Mouse (Mus musculus) lung, postnatal 0 days (tissue): ENCODE data around the gene Hs2st1. TPM values are rescaled to one million over a fixed set of nuclear protein-coding genes. Genes with fewer than 3 reads are reported as not detected.
A peak's percentile ranks its signal among the peaks of the same experiment; 100 is the strongest.

Experiments used
- ATAC-seq: fragments of 200-750 bp; cut with Nextera tagmentation; 2 replicates; pipeline ENCODE4 v1.8.0; 2017; ENCODE audit warnings: moderate library complexity
- DNase-seq: peaks from one replicate; pipeline ENCODE4 v3.0.0-alpha.2; 2016; ENCODE audit warnings: low spot score
- H3K27ac ChIP-seq: fragments of 300-500 bp; sonication (generic); 2 replicates; pipeline ENCODE4 v1.5.1; 2014; ENCODE audit warnings: antibody characterized with exemption, mild to moderate bottlenecking, low read length, mixed read lengths
- H3K27me3 ChIP-seq: fragments of 300-500 bp; sonication (generic); replicated peaks from 2 replicates; pipeline ENCODE4 v1.6.1; 2014; ENCODE audit warnings: low read length, mixed read lengths; ENCODE audit not compliant: insufficient read depth
- H3K36me3 ChIP-seq: fragments of 300-500 bp; sonication (generic); 2 replicates; pipeline ENCODE4 v1.6.1; 2014; ENCODE audit warnings: low read length, mixed read lengths; ENCODE audit not compliant: insufficient read depth
- H3K4me1 ChIP-seq: fragments of 300-500 bp; sonication (generic); 2 replicates; pipeline ENCODE4 v1.6.1; 2014; ENCODE audit warnings: antibody characterized with exemption, low read depth, low read length, mixed read lengths; ENCODE audit not compliant: insufficient read depth
- H3K4me2 ChIP-seq: fragments of 300-500 bp; sonication (generic); replicated peaks from 2 replicates; pipeline ENCODE4 v1.6.1; 2014; ENCODE audit warnings: low read depth, mild to moderate bottlenecking, low read length, moderate library complexity, mixed read lengths
- H3K4me3 ChIP-seq: fragments of 300-500 bp; sonication (generic); 2 replicates; pipeline ENCODE4 v1.5.1; 2014; ENCODE audit warnings: low read depth, low read length
- H3K9ac ChIP-seq: fragments of 300-500 bp; sonication (generic); replicated peaks from 2 replicates; pipeline ENCODE4 v1.6.1; 2014; ENCODE audit warnings: low read depth, mild to moderate bottlenecking
- H3K9me3 ChIP-seq: fragments of 300-500 bp; sonication (generic); 2 replicates; pipeline ENCODE4 v1.6.1; 2016; ENCODE audit warnings: low read length, mixed read lengths
- CTCF ChIP-seq: IDR thresholded peaks from 2 replicates; pipeline ENCODE4 v1.5.1; 2016; ENCODE audit warnings: antibody characterized with exemption, mild to moderate bottlenecking
- EP300 ChIP-seq: IDR thresholded peaks from 2 replicates; pipeline ENCODE4 v1.6.1; 2016; ENCODE audit warnings: antibody characterized with exemption, mild to moderate bottlenecking, control low read depth
- WGBS: fragments of 180-500 bp; shearing (Covaris S2); extraction: QIAGEN DNeasy Blood & Tissue Kit; methylation state at CpG from one replicate; pipeline ENCODE4 v1.1.7; 2014; 5-methylcytosine and 5-hydroxymethylcytosine counted together
- polyA plus RNA-seq: library from polyadenylated mRNA; unstranded; fragments of >200 nt; fragmentation: Nextera tagmentation; extraction: Ambion mirVana; gene quantifications from 2 replicates; pipeline ENCODE4 v1.2.1, GENCODE M21; 2015

Hs2st1 gene
- polyA plus RNA-seq, 1 experiment from 2014 or later, result 25.1 TPM

DNA sequence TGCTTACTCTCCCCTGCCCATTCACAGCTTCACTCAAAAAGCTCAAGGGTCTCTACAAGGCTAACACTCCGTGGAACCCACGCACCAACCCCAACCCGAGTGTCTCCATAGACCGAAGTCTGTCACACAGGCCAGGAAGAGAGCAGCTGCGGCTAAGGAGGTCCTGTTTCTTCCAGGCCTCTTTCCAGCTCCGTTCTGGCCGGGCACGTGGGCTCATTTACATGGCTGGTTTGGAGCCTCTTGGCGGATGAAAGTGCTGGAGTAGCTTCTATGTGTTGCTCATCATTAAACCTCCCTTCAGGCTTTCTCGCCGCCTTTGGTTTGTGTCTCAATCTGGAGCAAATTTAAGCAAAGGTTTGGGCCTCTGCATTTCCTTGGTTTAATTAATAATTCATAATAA, 164.7 kb downstream of the Hs2st1 start:
- no peaks in the 10 kb centered on the region for H3K4me1 ChIP-seq
- no peak overlapping the region for H3K4me2 ChIP-seq
- H3K36me3 ChIP-seq, result no peaks in the 10 kb centered on the region
- H3K9ac ChIP-seq, result no peak overlapping the region
- no peak overlapping the region for H3K4me3 ChIP-seq
- WGBS, result 60% methylated on average over 11 of the region's 11 CpGs
- H3K9me3 ChIP-seq, result no peaks in the 10 kb centered on the region
- no peak for DNase-seq
- no peaks in the 10 kb centered on the region for H3K27me3 ChIP-seq
- no peak for ATAC-seq
- H3K27ac ChIP-seq, result no peak overlapping the region
- no peak for TF ChIP-seq CTCF

DNA sequence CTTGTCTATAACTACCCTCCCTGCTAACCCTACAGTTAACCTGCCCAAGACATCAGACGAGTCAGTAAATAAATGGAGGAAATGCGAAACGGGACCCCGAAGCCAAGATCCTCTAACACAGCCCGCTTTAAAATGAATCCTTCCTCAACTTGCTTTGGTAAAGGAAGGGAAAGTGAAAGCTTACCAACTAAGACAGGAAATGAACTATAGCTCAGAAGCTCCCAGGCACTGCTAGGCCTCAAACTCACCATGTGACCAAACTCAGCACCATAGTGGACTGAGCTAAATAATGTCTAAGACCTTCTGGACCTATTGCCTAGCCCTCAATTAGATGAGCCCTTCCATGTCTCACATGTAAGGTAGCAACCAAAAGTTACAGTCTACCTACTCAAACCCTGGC, 168.7 kb downstream of the Hs2st1 start:
- no peak overlapping the region for H3K9ac ChIP-seq
- ATAC-seq, result no peak
- no peaks in the 10 kb centered on the region for H3K27me3 ChIP-seq
- H3K36me3 ChIP-seq, result no peaks in the 10 kb centered on the region
- no peak overlapping the region for H3K4me2 ChIP-seq
- WGBS, result 52% methylated on average over 5 of the region's 5 CpGs
- H3K27ac ChIP-seq, result no peak overlapping the region
- DNase-seq, result no peak
- no peak for TF ChIP-seq CTCF
- TF ChIP-seq EP300, result no peak
- H3K4me1 ChIP-seq, result no peaks in the 10 kb centered on the region
- H3K9me3 ChIP-seq, result no peaks in the 10 kb centered on the region
- no peak overlapping the region for H3K4me3 ChIP-seq

DNA sequence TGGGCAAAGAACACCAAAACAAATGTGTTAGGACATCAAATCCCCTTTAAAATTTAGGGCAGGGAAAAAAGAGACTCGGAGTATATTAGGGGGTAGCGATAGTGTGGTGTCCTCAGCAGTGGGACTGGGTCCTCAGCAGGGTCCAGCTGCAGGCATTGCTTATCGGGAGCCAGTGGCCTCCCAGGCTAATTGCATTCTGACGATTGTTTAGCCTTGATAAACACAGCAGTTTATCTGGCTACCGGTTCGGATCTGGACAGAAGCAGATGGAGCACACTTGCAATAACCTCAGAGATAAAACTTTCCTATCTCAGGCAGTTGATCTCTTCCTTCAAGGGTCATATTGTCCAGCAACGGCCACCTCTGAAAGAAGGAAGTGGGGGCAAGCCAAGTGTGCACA, 169.1 kb downstream of the Hs2st1 start:
- WGBS, result 42% methylated on average over 7 of the region's 7 CpGs
- no peak overlapping the region for H3K9ac ChIP-seq
- H3K27ac ChIP-seq, result no peak overlapping the region
- DNase-seq (no peak), ATAC-seq (no peak)
- no peak for TF ChIP-seq EP300
- no peak for TF ChIP-seq CTCF
- no peak overlapping the region for H3K4me2 ChIP-seq
- no peaks in the 10 kb centered on the region for H3K9me3 ChIP-seq
- no peaks in the 10 kb centered on the region for H3K27me3 ChIP-seq
- no peaks in the 10 kb centered on the region for H3K36me3 ChIP-seq
- no peak overlapping the region for H3K4me3 ChIP-seq
- no peaks in the 10 kb centered on the region for H3K4me1 ChIP-seq

DNA sequence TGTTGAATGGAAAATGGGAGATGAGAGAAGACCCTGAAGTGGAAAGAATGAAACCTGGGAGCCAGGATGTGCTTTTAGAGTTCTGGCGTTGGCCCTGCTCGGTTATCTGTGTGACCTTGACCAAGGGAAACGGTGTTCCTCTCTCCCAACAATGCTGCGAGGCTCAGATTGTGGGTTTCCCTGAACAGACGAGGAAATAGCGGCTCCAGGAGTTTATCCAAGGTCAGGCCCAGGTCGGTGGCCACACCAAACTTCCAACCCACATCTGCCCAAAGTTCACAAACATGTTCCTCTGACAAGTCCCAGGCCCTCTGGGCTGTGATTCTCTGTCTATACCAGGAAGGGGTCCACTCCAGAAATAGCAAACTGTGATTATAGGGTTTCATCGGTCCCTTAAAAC, 169.6 kb downstream of the Hs2st1 start:
- Histone ChIP-seq H3K4me3 (no peak overlapping the region), H3K36me3 (no peaks in the 10 kb centered on the region), H3K9me3 (no peaks in the 10 kb centered on the region), H3K4me1 (no peaks in the 10 kb centered on the region), H3K27ac (no peak overlapping the region), H3K4me2 (no peak overlapping the region), H3K9ac (no peak overlapping the region), H3K27me3 (no peaks in the 10 kb centered on the region)
- DNase-seq, result no peak
- no peak for ATAC-seq
- TF ChIP-seq EP300, result no peak
- TF ChIP-seq CTCF, result no peak
- 59% methylated on average over 8 of the region's 8 CpGs for WGBS

DNA sequence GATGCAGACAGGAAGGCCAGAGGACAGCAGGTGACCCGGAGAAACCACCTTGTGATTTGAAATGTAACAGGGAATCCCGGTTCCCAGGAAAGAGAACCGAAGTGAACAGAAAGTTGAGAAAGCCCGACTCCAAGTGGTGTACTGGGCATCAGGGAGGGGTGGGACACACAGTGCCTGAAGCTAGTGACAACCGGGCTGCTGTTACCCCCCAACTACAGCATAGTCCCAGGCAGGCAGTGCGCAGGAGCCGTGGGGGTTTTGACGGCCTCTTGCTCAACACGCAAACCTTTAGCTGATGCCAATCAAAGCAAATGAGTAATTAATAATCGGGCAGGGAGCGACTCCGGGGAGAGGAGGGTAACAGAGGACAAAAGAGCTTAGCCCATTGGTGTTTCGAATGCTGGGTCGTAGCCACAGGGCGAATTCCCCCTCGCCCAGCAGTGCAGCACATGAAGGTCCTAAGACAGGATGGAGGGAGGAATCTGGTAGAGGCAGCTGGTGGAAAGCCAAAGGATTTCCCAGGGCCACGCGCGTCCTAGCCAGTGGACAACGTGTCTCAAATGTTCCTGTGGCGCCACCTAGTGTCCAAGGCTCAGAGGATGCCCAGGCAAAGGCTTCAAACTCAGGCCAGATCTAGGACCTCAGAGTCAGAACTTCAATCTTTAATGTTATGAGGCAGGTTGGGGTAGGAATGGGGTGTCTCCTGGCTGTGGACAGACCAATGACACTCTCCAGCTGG, 170.5 kb downstream of the Hs2st1 start:
- Histone ChIP-seq H3K4me3 (no peak overlapping the region), H3K36me3 (no peaks in the 10 kb centered on the region), H3K4me2 (peak overlapping the region; percentile 19; the same call in 1 of the 2 replicates), H3K9ac (no peak overlapping the region), H3K4me1 (no peaks in the 10 kb centered on the region), H3K27ac (no peak overlapping the region), H3K27me3 (no peaks in the 10 kb centered on the region), H3K9me3 (no peaks in the 10 kb centered on the region)
- ATAC-seq (peak; percentile 79), DNase-seq (peak; percentile 88)
- TF ChIP-seq EP300, result no peak
- peak; percentile 94 for TF ChIP-seq CTCF
- WGBS, result 43% methylated on average over 21 of the region's 21 CpGs

DNA sequence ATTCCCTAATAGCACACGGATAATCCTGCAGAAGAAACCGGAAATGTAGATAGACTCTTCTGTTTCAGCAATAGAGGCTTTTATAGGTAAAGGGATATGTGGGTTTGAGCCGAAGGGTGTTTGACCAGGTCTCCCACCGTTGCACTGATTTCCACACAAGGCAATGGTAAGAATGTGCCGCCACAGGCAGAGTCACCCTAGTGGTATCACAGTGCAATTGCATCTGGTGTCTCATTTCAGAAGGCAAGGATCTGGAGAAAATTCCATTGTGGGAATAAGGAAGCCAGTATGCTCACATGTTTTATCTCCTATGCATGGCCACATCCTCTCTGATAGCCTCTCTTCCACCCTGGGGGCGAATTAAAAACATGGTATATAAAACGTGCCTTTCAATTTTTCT, 171.8 kb downstream of the Hs2st1 start:
- H3K27ac ChIP-seq, result no peak overlapping the region
- 81% methylated on average over 7 of the region's 7 CpGs for WGBS
- H3K9ac ChIP-seq, result no peak overlapping the region
- DNase-seq (no peak), ATAC-seq (no peak)
- H3K27me3 ChIP-seq, result no peaks in the 10 kb centered on the region
- H3K4me2 ChIP-seq, result no peak overlapping the region
- TF ChIP-seq CTCF (peak; percentile 55), EP300 (no peak)
- no peaks in the 10 kb centered on the region for H3K36me3 ChIP-seq
- no peak overlapping the region for H3K4me3 ChIP-seq
- no peaks in the 10 kb centered on the region for H3K4me1 ChIP-seq
- no peaks in the 10 kb centered on the region for H3K9me3 ChIP-seq

DNA sequence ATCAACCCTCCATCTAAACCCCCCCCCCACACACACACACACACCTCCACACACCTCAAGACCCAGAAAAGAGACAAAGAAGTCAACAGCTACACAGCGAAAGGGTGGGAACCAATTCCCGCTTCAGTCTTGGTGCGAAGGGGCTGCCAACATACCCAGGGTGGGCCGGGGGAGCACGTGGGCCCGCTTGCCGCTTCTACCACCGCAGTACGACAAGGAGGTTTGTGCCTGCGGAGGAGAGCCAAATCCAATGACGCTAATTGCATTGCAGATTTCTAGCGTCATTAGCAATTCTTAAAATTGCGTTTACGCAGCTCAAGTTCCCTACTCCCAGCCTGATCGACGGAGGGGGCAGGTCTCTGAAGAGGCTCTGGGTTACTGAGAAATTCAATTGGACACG, 173.5 kb downstream of the Hs2st1 start:
- no peaks in the 10 kb centered on the region for H3K36me3 ChIP-seq
- H3K9ac ChIP-seq, result no peak overlapping the region
- H3K4me2 ChIP-seq, result no peak overlapping the region
- WGBS, result 64% methylated on average over 17 of the region's 17 CpGs
- no peak for ATAC-seq
- DNase-seq, result no peak
- H3K4me1 ChIP-seq, result no peaks in the 10 kb centered on the region
- no peak overlapping the region for H3K4me3 ChIP-seq
- H3K27ac ChIP-seq, result no peak overlapping the region
- H3K27me3 ChIP-seq, result no peaks in the 10 kb centered on the region
- TF ChIP-seq CTCF (no peak), EP300 (no peak)
- no peaks in the 10 kb centered on the region for H3K9me3 ChIP-seq
